Comparison of ENCODE assay signal across 27 mouse cellular contexts in the genomic region with DNA sequence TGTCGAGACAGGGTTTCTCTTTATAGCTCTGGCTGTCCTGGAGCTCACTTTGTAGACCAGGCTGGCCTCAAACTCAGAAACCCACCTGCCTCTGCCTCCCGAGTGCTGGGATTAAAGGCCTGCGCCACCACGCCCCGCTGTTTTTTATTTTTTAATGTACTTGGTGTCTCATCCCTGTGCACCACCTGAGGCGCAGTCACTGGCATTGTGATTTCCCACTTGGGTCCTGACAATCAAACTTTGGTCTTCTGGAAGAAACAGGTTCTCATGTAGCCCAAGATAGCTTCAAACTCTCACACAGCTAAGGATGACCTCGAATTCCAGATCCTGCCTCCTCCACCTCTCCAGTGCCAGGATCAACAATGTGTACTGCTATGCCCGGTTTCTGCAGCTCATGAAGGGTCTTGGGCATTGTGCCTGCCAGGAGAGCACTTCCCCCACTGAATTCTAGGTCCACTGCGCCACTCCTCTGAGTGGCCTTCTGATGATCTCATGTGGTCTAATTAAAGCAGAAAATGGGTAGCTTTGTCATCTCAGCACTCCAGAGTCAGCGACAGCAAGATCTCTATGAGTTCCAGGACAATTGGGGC. TPM values are rescaled to one million over a fixed set of nuclear protein-coding genes. Genes with fewer than 3 reads are reported as not detected.
DNase-seq lines count a peak whose midpoint lies in the region; ATAC-seq and TF ChIP-seq lines count a peak whose summit lies in the region.
"Had no signal": no experiment of that assay in that cellular context is flagged by ENCODE, and none has a peak within 500 bp of the region (broad histone marks: within the 10 kb centered on the region; RNA-seq: fewer than 3 reads in every experiment).

No protein-coding gene starts in this region.

- no peaks in the 10 kb centered on the region for H3K9me3 ChIP-seq in liver, embryonic 11.5 days (ENCODE audit: control insufficient read depth, low read length)
- no peaks in the 10 kb centered on the region for H3K9me3 ChIP-seq in liver, postnatal 0 days (ENCODE audit: low read length)
- H3K9me3 ChIP-seq: forebrain, embryonic 15.5 days; hindbrain, embryonic 15.5 days; limb, embryonic 10.5 days; neural tube, embryonic 12.5 days had no signal

- H3K4me2 ChIP-seq in liver, embryonic 11.5 days = peak overlapping the region; percentile 12; the same call in 1 of the 2 replicates
- H3K4me2 ChIP-seq in liver, postnatal 0 days (ENCODE audit: low read depth, low read length) = no peak overlapping the region

- TF ChIP-seq EP300 in liver, postnatal 0 days (IDR thresholded peaks at IDR 0.05; ENCODE audit: low read depth) = no peak

- 0 out of 2 replicates have a peak, but pooled peaks cover 1% of the 10 kb centered on the region for H3K36me3 ChIP-seq in liver, adult 2 months (ENCODE audit: control insufficient read depth, insufficient read depth, low read length)
- peaks cover 13% of the 10 kb centered on the region for H3K36me3 ChIP-seq in liver, embryonic 11.5 days (ENCODE audit: control insufficient read depth, insufficient read depth, low read length)
- H3K36me3 ChIP-seq in liver, postnatal 0 days (replicated peaks; ENCODE audit: insufficient read depth, low read length) = peaks cover 19% of the 10 kb centered on the region

- no peak for ATAC-seq in liver, embryonic 11.5 days (replicated peaks; ENCODE audit: low FRiP score)
- ATAC-seq in liver, postnatal 0 days = no peak
- ATAC-seq: activated CD4-positive, CD25-positive, alpha-beta regulatory T cell, adult 4 months; forebrain, embryonic 15.5 days; intestine, postnatal 0 days had no signal

- no peak for DNase-seq in gastrocnemius, adult 2 months
- DNase-seq in gastrocnemius, postnatal 25 days = no peak
- no peak for DNase-seq in liver, adult 2 months (ENCODE audit: extremely low read depth, low read depth, low spot score)
- no peak for DNase-seq in liver
- no peak for DNase-seq in liver, embryonic 11.5 days (ENCODE audit: low spot score)
- no peak for DNase-seq in liver, postnatal 0 days
- DNase-seq in right cerebral cortex, postnatal 36 days (ENCODE audit: low spot score in 2 of 2) = no peak
- no peak for DNase-seq in adrenal gland, postnatal 14 days
- DNase-seq: adrenal gland, adult 8-10 months; B cell, adult 2 months; cerebellum, postnatal 14 days; embryo, embryonic 11 days; gastrocnemius, postnatal 36 days; kidney, postnatal 10 days; lung, postnatal 10 days; midbrain, embryonic 14.5 days; right cerebral cortex, postnatal 14 days; spleen, adult 18-20 months had no signal

- H3K4me3 ChIP-seq in gastrocnemius, adult 2 months = no peak overlapping the region
- no peak overlapping the region for H3K4me3 ChIP-seq in liver, adult 2 months (ENCODE audit: insufficient read depth, low read depth, low read length)
- no peak overlapping the region for H3K4me3 ChIP-seq in liver, embryonic 11.5 days (ENCODE audit: low read depth, low read length)
- no peak overlapping the region for H3K4me3 ChIP-seq in liver, postnatal 0 days (ENCODE audit: low read depth, low read length)
- H3K4me3 ChIP-seq: forebrain, embryonic 15.5 days; hindbrain, embryonic 15.5 days; left cerebral cortex, adult 2 months; neural tube, embryonic 12.5 days had no signal

- H3K9ac ChIP-seq in liver, adult 2 months (ENCODE audit: low read depth, low read length) = no peak overlapping the region
- H3K9ac ChIP-seq in liver, embryonic 11.5 days (ENCODE audit: low read depth, low read length) = no peak overlapping the region
- 0 out of 2 replicates have a peak overlapping the region, but pooled peaks have one; percentile 12 for H3K9ac ChIP-seq in liver, postnatal 0 days (replicated peaks)
- H3K9ac ChIP-seq: forebrain, embryonic 15.5 days; hindbrain, embryonic 15.5 days; neural tube, embryonic 12.5 days had no signal

- H3K4me1 ChIP-seq in liver, adult 2 months (ENCODE audit: control insufficient read depth, insufficient read depth, low read length) = peaks cover 25% of the 10 kb centered on the region
- H3K4me1 ChIP-seq in liver, embryonic 11.5 days (replicated peaks; ENCODE audit: control insufficient read depth, insufficient read depth, low read length) = peaks cover 56% of the 10 kb centered on the region
- peaks cover 56% of the 10 kb centered on the region for H3K4me1 ChIP-seq in liver, postnatal 0 days (ENCODE audit: insufficient read depth)

- TF ChIP-seq POLR2A in liver, adult 2 months (IDR thresholded peaks at IDR 0.05; ENCODE audit: extremely low read depth, insufficient read depth, low read length) = no peak

- WGBS in liver, adult 2 months = 80% methylated on average over 10 of the region's 10 CpGs
- WGBS in liver, embryonic 11.5 days = 89% methylated on average over 10 of the region's 10 CpGs
- 89% methylated on average over 10 of the region's 10 CpGs for WGBS in liver, postnatal 0 days (ENCODE audit: insufficient replicate concordance)

- intact Hi-C loops in gastrocnemius, adult 2 months (cut with DNase I) = loop anchor here (5.0 kb wide), 1 partner anchor 414 kb away; a partner anchor contains a TSS

- peak overlapping the region; percentile 97; the same call in 1 of the 2 replicates for H3K27ac ChIP-seq in gastrocnemius, adult 2 months
- peak overlapping the region; percentile 27 for H3K27ac ChIP-seq in liver, adult 2 months (replicated peaks; ENCODE audit: insufficient read depth, low read depth, low read length)
- no peak overlapping the region; the same call in 1 of the 2 replicates for H3K27ac ChIP-seq in liver, embryonic 11.5 days (ENCODE audit: low read depth, low read length)
- no peak overlapping the region for H3K27ac ChIP-seq in liver, postnatal 0 days (ENCODE audit: low read depth)
- H3K27ac ChIP-seq: neural tube, embryonic 12.5 days had no signal

- no peaks in the 10 kb centered on the region for H3K27me3 ChIP-seq in liver, adult 2 months (ENCODE audit: control insufficient read depth, insufficient read depth, low read length)
- no peaks in the 10 kb centered on the region for H3K27me3 ChIP-seq in liver, embryonic 11.5 days (replicated peaks; ENCODE audit: control insufficient read depth, insufficient read depth, low read length)
- no peaks in the 10 kb centered on the region for H3K27me3 ChIP-seq in liver, postnatal 0 days (ENCODE audit: insufficient read depth, low read length)
- H3K27me3 ChIP-seq: CH12.LX; forebrain, embryonic 15.5 days; hindbrain, embryonic 15.5 days; neural tube, embryonic 12.5 days had no signal

- peaks cover 28% of the 10 kb centered on the region for H3K79me2 ChIP-seq in liver, adult 2 months (ENCODE audit: control insufficient read depth, insufficient read depth, low read length)

- no peak for TF ChIP-seq CTCF in gastrocnemius, adult 2 months (IDR thresholded peaks at IDR 0.05)
- no peak for TF ChIP-seq CTCF in liver, adult 2 months (IDR thresholded peaks at IDR 0.05; ENCODE audit: low read depth, low read length)
- no peak for TF ChIP-seq CTCF in liver, postnatal 0 days (IDR thresholded peaks at IDR 0.05; ENCODE audit: low read depth)

RNA-seq across cellular contexts. Expression of a gene that starts 1.6 kb away (rescaled TPM):
- 10 to 100 TPM; 34.2 to 38.4 TPM for total RNA-seq in gastrocnemius, adult 2 months (2021)
- total RNA-seq in gastrocnemius, postnatal 25 days (2021) = 10 to 100 TPM; 40.1 to 43.6 TPM
- total RNA-seq in liver, adult 2 months (2014; rRNA removed) = 38.0 and 39.9 TPM in 2 replicates
- 39.9 and 43.5 TPM in 2 replicates for polyA plus RNA-seq in liver, adult 2 months (2012; rRNA removed)
- polyA plus RNA-seq in liver, embryonic 11.5 days (2014; fragmentation: Nextera tagmentation; extraction: Ambion mirVana) = 49.2 and 55.0 TPM in 2 replicates
- polyA plus RNA-seq in liver, postnatal 0 days (2015; fragmentation: Nextera tagmentation; extraction: Ambion mirVana) = 19.5 and 21.8 TPM in 2 replicates
- total RNA-seq in adrenal gland, postnatal 14 days (2021) = 92.9 and 115 TPM in 2 replicates

RNA-seq across cellular contexts. Expression of a gene that starts 2.1 kb away (rescaled TPM):
- total RNA-seq in gastrocnemius, adult 2 months (2021) = 10 to 100 TPM; 14.0 to 28.5 TPM
- total RNA-seq in gastrocnemius, postnatal 25 days (2021) = 10 to 100 TPM; 50.9 to 53.1 TPM
- 241 and 277 TPM in 2 replicates for total RNA-seq in liver, adult 2 months (2014; rRNA removed)
- 670 and 715 TPM in 2 replicates for polyA plus RNA-seq in liver, adult 2 months (2012; rRNA removed)
- 49.0 and 49.7 TPM in 2 replicates for polyA plus RNA-seq in liver, embryonic 11.5 days (2014; fragmentation: Nextera tagmentation; extraction: Ambion mirVana)
- polyA plus RNA-seq in liver, postnatal 0 days (2015; fragmentation: Nextera tagmentation; extraction: Ambion mirVana) = 93.9 and 101 TPM in 2 replicates
- total RNA-seq in adrenal gland, postnatal 14 days (2021) = 138 and 192 TPM in 2 replicates

RNA-seq across cellular contexts. Expression of a gene that starts 13.9 kb away (rescaled TPM):
- total RNA-seq in gastrocnemius, adult 2 months (2021) = 100 to 1,000 TPM; 496 to 663 TPM
- total RNA-seq in gastrocnemius, postnatal 25 days (2021) = 100 to 1,000 TPM; 508 to 524 TPM
- 165 and 186 TPM in 2 replicates for total RNA-seq in liver, adult 2 months (2014; rRNA removed)
- polyA plus RNA-seq in liver, adult 2 months (2012; rRNA removed) = 551 and 560 TPM in 2 replicates
- 401 and 427 TPM in 2 replicates for polyA plus RNA-seq in liver, embryonic 11.5 days (2014; fragmentation: Nextera tagmentation; extraction: Ambion mirVana)
- polyA plus RNA-seq in liver, postnatal 0 days (2015; fragmentation: Nextera tagmentation; extraction: Ambion mirVana) = 313 and 321 TPM in 2 replicates
- 426 and 463 TPM in 2 replicates for total RNA-seq in adrenal gland, postnatal 14 days (2021)

RNA-seq across cellular contexts. Expression of a gene that starts 29.4 kb away (rescaled TPM):
- total RNA-seq in gastrocnemius, adult 2 months (2021) = 100 to 1,000 TPM; 634 to 773 TPM
- total RNA-seq in gastrocnemius, postnatal 25 days (2021) = 100 to 1,000 TPM; 575 to 593 TPM
- total RNA-seq in liver, adult 2 months (2014; rRNA removed) = 510 and 571 TPM in 2 replicates
- polyA plus RNA-seq in liver, adult 2 months (2012; rRNA removed) = 686 and 1,012 TPM in 2 replicates
- polyA plus RNA-seq in liver, embryonic 11.5 days (2014; fragmentation: Nextera tagmentation; extraction: Ambion mirVana) = 1,270 and 1,408 TPM in 2 replicates
- polyA plus RNA-seq in liver, postnatal 0 days (2015; fragmentation: Nextera tagmentation; extraction: Ambion mirVana) = 453 and 466 TPM in 2 replicates
- 1,072 and 1,285 TPM in 2 replicates for total RNA-seq in adrenal gland, postnatal 14 days (2021)

RNA-seq across cellular contexts. Expression of a gene that starts 32.9 kb away (rescaled TPM):
- total RNA-seq in gastrocnemius, adult 2 months (2021) = under 1 TPM; 0.20 to 0.77 TPM
- total RNA-seq in gastrocnemius, postnatal 25 days (2021) = under 1 TPM; 0.59 to 0.82 TPM
- 0.09 and 0.20 TPM in 2 replicates for total RNA-seq in liver, adult 2 months (2014; rRNA removed)
- 0.19 and 0.20 TPM in 2 replicates for polyA plus RNA-seq in liver, adult 2 months (2012; rRNA removed)
- polyA plus RNA-seq in liver, embryonic 11.5 days (2014; fragmentation: Nextera tagmentation; extraction: Ambion mirVana) = 0.30 and 0.45 TPM in 2 replicates
- 0.05 and 0.20 TPM in 2 replicates for polyA plus RNA-seq in liver, postnatal 0 days (2015; fragmentation: Nextera tagmentation; extraction: Ambion mirVana)
- 1.5 and 4.4 TPM in 2 replicates for total RNA-seq in adrenal gland, postnatal 14 days (2021)
- total RNA-seq: megakaryocyte-erythroid progenitor cell, adult 5-6 weeks had no signal

Comparison
In these comparisons a context has a peak if more than half of its experiments do, and no peak if none do; other contexts are left out.
1. H3K27ac ChIP-seq: peak in gastrocnemius, adult 2 months (single experiment) and liver, adult 2 months (single experiment); none in liver, embryonic 11.5 days (single experiment) and liver, postnatal 0 days (single experiment).